Mouse (Mus musculus) midbrain, embryonic 10.5 days (tissue): ENCODE results near the gene Unk. TPM values are rescaled to one million over a fixed set of nuclear protein-coding genes. Genes with fewer than 3 reads are reported as not detected.
A peak's percentile ranks its signal among the peaks of the same experiment; 100 is the strongest.

ENCODE experiments used
- DNase-seq: peaks from one replicate; pipeline ENCODE4 v3.0.0-alpha.2; 2017; ENCODE audit warnings: low spot score
- H3K27ac ChIP-seq: fragments of 300-500 bp; sonication (generic); replicated peaks from 2 replicates; pipeline ENCODE4 v1.5.1; 2016; ENCODE audit warnings: mild to moderate bottlenecking
- H3K27me3 ChIP-seq: fragments of 300-500 bp; sonication (generic); 2 replicates; pipeline ENCODE4 v1.6.1; 2016; ENCODE audit warnings: low read depth, mild to moderate bottlenecking; ENCODE audit not compliant: poor library complexity, severe bottlenecking
- H3K36me3 ChIP-seq: fragments of 300-500 bp; sonication (generic); 2 replicates; pipeline ENCODE4 v1.6.1; 2016; ENCODE audit warnings: mild to moderate bottlenecking, moderate library complexity
- H3K4me1 ChIP-seq: fragments of 300-500 bp; sonication (generic); 2 replicates; pipeline ENCODE4 v1.6.1; 2016
- H3K4me3 ChIP-seq: fragments of 300-500 bp; sonication (generic); 2 replicates; pipeline ENCODE4 v1.5.1; 2016; ENCODE audit warnings: mild to moderate bottlenecking, moderate library complexity
- H3K9me3 ChIP-seq: fragments of 300-500 bp; sonication (generic); replicated peaks from 2 replicates; pipeline ENCODE4 v1.6.1; 2016; ENCODE audit warnings: mild to moderate bottlenecking
- WGBS: fragments of 180-500 bp; shearing (Covaris S2); methylation state at CpG from one replicate; pipeline ENCODE4 v1.1.7; 2016; 5-methylcytosine and 5-hydroxymethylcytosine counted together
- polyA plus RNA-seq: library from polyadenylated mRNA; unstranded; fragments of >200 nt; fragmentation: Nextera tagmentation; extraction: Ambion mirVana; gene quantifications from 2 replicates; pipeline ENCODE4 v1.2.1, GENCODE M21; 2016

Gene Unk
- 46.4 and 52.2 TPM in 2 replicates for polyA plus RNA-seq

- Histone ChIP-seq H3K4me3 (peak within 1 kb of the TSS; percentile 81), H3K36me3 (peaks cover 35% of the 10 kb centered on the region), H3K4me1 (peaks cover 25% of the 10 kb centered on the region), H3K27me3 (no peaks in the 10 kb centered on the region), H3K27ac (peak within 1 kb of the TSS; percentile 99), H3K9me3 (no peaks in the 10 kb centered on the region)
- under 1% methylated on average over 62 of the region's 67 CpGs for WGBS
- DNase-seq = peak; percentile 98
These were observed at the start of gene Unk for GRCm38 (mm10) chr11:116030088-116030897. TSS of gene Unk (plus strand) at chr11:116030322.

- H3K27me3 ChIP-seq = peaks cover 22% of the 10 kb centered on the region
- no peaks in the 10 kb centered on the region for H3K9me3 ChIP-seq
- H3K27ac ChIP-seq = no peak overlapping the region
- no peak for DNase-seq
- no peak overlapping the region for H3K4me3 ChIP-seq
- 93% methylated on average over 15 of the region's 15 CpGs for WGBS
- H3K4me1 ChIP-seq = no peaks in the 10 kb centered on the region
- H3K36me3 ChIP-seq = no peaks in the 10 kb centered on the region
These were observed 47.6 kb upstream of the Unk start for GRCm38 (mm10) chr11:115982472-115982871.

GRCm38 (mm10) chr11:115983291-115983690, 46.8 kb upstream of the Unk start:
- Histone ChIP-seq H3K9me3 (no peaks in the 10 kb centered on the region), H3K4me1 (no peaks in the 10 kb centered on the region), H3K27ac (no peak overlapping the region), H3K36me3 (no peaks in the 10 kb centered on the region), H3K4me3 (no peak overlapping the region), H3K27me3 (peaks cover 18% of the 10 kb centered on the region)
- DNase-seq = no peak
- WGBS = 90% methylated on average over 8 of the region's 8 CpGs

GRCm38 (mm10) chr11:115989686-115990085, 40.4 kb upstream of the Unk start:
- peak overlapping the region; percentile 39 for H3K4me3 ChIP-seq
- 34% methylated on average over 15 of the region's 15 CpGs for WGBS
- H3K27ac ChIP-seq = peak overlapping the region; percentile 42; the same call in 1 of the 2 replicates
- H3K27me3 ChIP-seq = peaks cover 29% of the 10 kb centered on the region
- H3K9me3 ChIP-seq = no peaks in the 10 kb centered on the region
- no peaks in the 10 kb centered on the region for H3K36me3 ChIP-seq
- H3K4me1 ChIP-seq = peaks cover 7% of the 10 kb centered on the region
- DNase-seq = no peak

- Histone ChIP-seq H3K9me3 (no peaks in the 10 kb centered on the region), H3K27me3 (peaks cover 29% of the 10 kb centered on the region), H3K27ac (no peak overlapping the region), H3K4me1 (peaks cover 7% of the 10 kb centered on the region), H3K4me3 (no peak overlapping the region), H3K36me3 (no peaks in the 10 kb centered on the region)
- WGBS = 68% methylated on average over 4 of the region's 4 CpGs
- no peak for DNase-seq
These were observed 38.0 kb upstream of the Unk start for GRCm38 (mm10) chr11:115992098-115992497.

- WGBS = 94% methylated on average over 3 of the region's 3 CpGs
These were observed 34.9 kb upstream of the Unk start for GRCm38 (mm10) chr11:115995256-115995655.

GRCm38 (mm10) chr11:115997047-115997446, 33.1 kb upstream of the Unk start:
- 78% methylated on average over 4 of the region's 4 CpGs for WGBS
- peaks cover 21% of the 10 kb centered on the region for H3K4me1 ChIP-seq
- no peak overlapping the region for H3K27ac ChIP-seq

More at GRCm38 (mm10) chr11:115995256-115995655, 34.9 kb upstream of the Unk start:
- no peak overlapping the region for H3K27ac ChIP-seq
- peaks cover 8% of the 10 kb centered on the region for H3K4me1 ChIP-seq
- H3K36me3 ChIP-seq = no peaks in the 10 kb centered on the region
- no peak overlapping the region for H3K4me3 ChIP-seq
- H3K9me3 ChIP-seq = no peaks in the 10 kb centered on the region
- no peak for DNase-seq
- H3K27me3 ChIP-seq = peaks cover 21% of the 10 kb centered on the region

GRCm38 (mm10) chr11:115997662-115998061, 32.5 kb upstream of the Unk start:
- Histone ChIP-seq H3K4me3 (no peak overlapping the region), H3K4me1 (peaks cover 21% of the 10 kb centered on the region), H3K9me3 (no peaks in the 10 kb centered on the region), H3K27me3 (peaks cover 24% of the 10 kb centered on the region), H3K27ac (no peak overlapping the region), H3K36me3 (no peaks in the 10 kb centered on the region)
- no peak for DNase-seq
- WGBS = 73% methylated on average over 5 of the region's 5 CpGs

More at GRCm38 (mm10) chr11:115997047-115997446, 33.1 kb upstream of the Unk start:
- peaks cover 24% of the 10 kb centered on the region for H3K27me3 ChIP-seq
- no peaks in the 10 kb centered on the region for H3K36me3 ChIP-seq
- DNase-seq = no peak
- H3K4me3 ChIP-seq = no peak overlapping the region
- no peaks in the 10 kb centered on the region for H3K9me3 ChIP-seq

GRCm38 (mm10) chr11:115999027-115999426, 31.1 kb upstream of the Unk start:
- 91% methylated on average over 7 of the region's 7 CpGs for WGBS
- no peak overlapping the region for H3K27ac ChIP-seq
- no peaks in the 10 kb centered on the region for H3K36me3 ChIP-seq
- no peaks in the 10 kb centered on the region for H3K9me3 ChIP-seq
- H3K27me3 ChIP-seq = peaks cover 27% of the 10 kb centered on the region
- no peak for DNase-seq
- H3K4me3 ChIP-seq = no peak overlapping the region
- peaks cover 21% of the 10 kb centered on the region for H3K4me1 ChIP-seq

GRCm38 (mm10) chr11:115999538-116000143, 30.5 kb upstream of the Unk start:
- H3K4me3 ChIP-seq = no peak overlapping the region
- 0 out of 2 replicates have a peak overlapping the region, but pooled peaks have one; percentile 42 for H3K27ac ChIP-seq
- H3K4me1 ChIP-seq = peaks cover 26% of the 10 kb centered on the region
- DNase-seq = peak; percentile 70
- 25% methylated on average over 14 of the region's 14 CpGs for WGBS
- no peaks in the 10 kb centered on the region for H3K36me3 ChIP-seq
- H3K27me3 ChIP-seq = peaks cover 28% of the 10 kb centered on the region
- no peaks in the 10 kb centered on the region for H3K9me3 ChIP-seq

- Histone ChIP-seq H3K27me3 (peaks cover 29% of the 10 kb centered on the region), H3K9me3 (no peaks in the 10 kb centered on the region), H3K4me1 (peaks cover 36% of the 10 kb centered on the region), H3K36me3 (no peaks in the 10 kb centered on the region), H3K4me3 (no peak overlapping the region), H3K27ac (peak overlapping the region; percentile 42; the same call in 1 of the 2 replicates)
- WGBS = 47% methylated on average over 10 of the region's 10 CpGs
- no peak for DNase-seq
These were observed 29.5 kb upstream of the Unk start for GRCm38 (mm10) chr11:116000607-116001006.

GRCm38 (mm10) chr11:116001725-116002124, 28.4 kb upstream of the Unk start:
- Histone ChIP-seq H3K9me3 (no peaks in the 10 kb centered on the region), H3K4me3 (no peak overlapping the region), H3K36me3 (peaks cover 3% of the 10 kb centered on the region; the same call in 1 of the 2 replicates), H3K27ac (no peak overlapping the region), H3K27me3 (peaks cover 32% of the 10 kb centered on the region), H3K4me1 (peaks cover 45% of the 10 kb centered on the region)
- 68% methylated on average over 6 of the region's 6 CpGs for WGBS
- DNase-seq = no peak

GRCm38 (mm10) chr11:116002894-116003293, 27.2 kb upstream of the Unk start:
- H3K4me3 ChIP-seq = no peak overlapping the region
- no peak overlapping the region for H3K27ac ChIP-seq
- 87% methylated on average over 3 of the region's 3 CpGs for WGBS
- peaks cover 45% of the 10 kb centered on the region for H3K4me1 ChIP-seq
- peaks cover 14% of the 10 kb centered on the region for H3K36me3 ChIP-seq
- H3K9me3 ChIP-seq = no peaks in the 10 kb centered on the region
- H3K27me3 ChIP-seq = peaks cover 32% of the 10 kb centered on the region
- DNase-seq = no peak
